Mouse (Mus musculus): ENCODE results near the gene Coil.
"Not testable (repeated sequence)": the region's sequence is repeated elsewhere in the genome, so short reads cannot be mapped to it uniquely, and the experiment has no call there.

The Coil gene

DNA sequence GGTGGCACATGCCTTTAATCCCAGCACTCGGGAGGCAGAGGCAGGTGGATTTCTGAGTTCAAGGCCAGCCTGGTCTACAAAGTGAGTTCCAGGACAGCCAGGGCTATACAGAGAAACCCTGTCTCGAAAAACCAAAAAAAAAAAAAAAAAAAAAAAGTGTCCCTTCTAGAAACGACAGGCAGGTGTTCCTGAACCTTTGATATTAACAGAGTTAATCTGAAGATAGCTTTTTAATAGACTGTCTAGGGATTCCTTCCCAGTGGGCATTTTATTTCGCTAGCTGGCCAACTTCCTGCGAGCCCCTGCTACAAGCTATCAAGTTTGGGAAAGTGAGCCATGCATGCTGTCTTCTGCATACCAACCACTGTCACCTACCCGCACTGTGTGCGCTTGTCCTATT is 71.0 kb downstream of the Coil start:
- in situ Hi-C loops (cut with MboI): not testable (repeated sequence)
